Comparison of ENCODE assay signal across 12 mouse cellular contexts in the genomic region with DNA sequence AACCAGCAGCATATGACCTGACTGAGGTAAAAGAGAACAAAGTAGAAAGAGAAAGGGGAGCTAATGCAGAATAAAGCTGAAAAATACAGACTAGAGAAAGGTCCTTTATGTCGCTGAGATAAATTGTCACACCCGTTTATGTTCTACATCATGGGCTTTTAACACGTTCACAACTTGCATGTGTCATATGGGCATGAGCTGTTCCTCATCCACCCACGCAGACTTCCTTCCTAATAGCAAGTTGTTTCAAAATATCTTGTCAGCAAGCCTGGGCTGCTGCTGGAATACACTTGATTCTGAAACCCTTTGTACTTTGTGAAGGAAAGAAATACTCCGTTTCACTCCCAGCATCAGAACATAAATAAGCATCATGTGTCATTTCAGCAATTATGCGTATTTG.
DNase-seq lines count a peak whose midpoint lies in the region; ATAC-seq lines count a peak whose summit lies in the region.
"Had no signal": no experiment of that assay in that cellular context is flagged by ENCODE, and none has a peak within 500 bp of the region (broad histone marks: within the 10 kb centered on the region; RNA-seq: fewer than 3 reads in every experiment).

No protein-coding gene starts in this region.

- ATAC-seq in hindbrain, embryonic 11.5 days (ENCODE audit: low FRiP score) = no peak

- intact Hi-C loops in left cerebral cortex, postnatal 14 days (cut with DNase I) = loop anchor here (10.0 kb wide), 2 partner anchors 175 to 1165 kb away; a partner anchor contains a TSS
- intact Hi-C loops in gastrocnemius, postnatal 14 days (cut with DNase I; ENCODE audit: low total_unique reads) = no loop called here

- peak; percentile 55 for DNase-seq in layer of hippocampus, adult 11-12 months (ENCODE audit: low spot score)
- no peak for DNase-seq in layer of hippocampus, postnatal 10 days (ENCODE audit: low spot score in 2 of 2)
- DNase-seq in 416B (ENCODE audit: low read depth) (peak; percentile 79), NIH3T3 (ENCODE audit: low read depth) (peak; percentile 1)
- peak; percentile 60 to 62 for DNase-seq in left cerebral cortex, postnatal 14 days (ENCODE audit: low spot score in 2 of 2)
- DNase-seq in hindbrain, embryonic 11.5 days (ENCODE audit: low spot score) = no peak
- no peak for DNase-seq in urinary bladder, adult 18-20 months (ENCODE audit: low spot score in 2 of 2)
- DNase-seq in gastrocnemius, postnatal 14 days = no peak
- DNase-seq: adrenal gland, adult 2 months; cerebellum, postnatal 25 days had no signal

- WGBS in hindbrain, embryonic 11.5 days = 86% methylated on average over 6 of the region's 6 CpGs

- H3K4me3 ChIP-seq in hindbrain, embryonic 11.5 days (ENCODE audit: low read depth, low read length) = no peak overlapping the region
- H3K4me3 ChIP-seq: erythroblast, embryonic 14.5 days; hindbrain, embryonic 13.5 days had no signal

- H3K4me2 ChIP-seq in hindbrain, embryonic 11.5 days (replicated peaks; ENCODE audit: low read depth, low read length) = no peak overlapping the region
- H3K4me2 ChIP-seq: hindbrain, embryonic 13.5 days had no signal

- H3K27ac ChIP-seq in hindbrain, embryonic 11.5 days (ENCODE audit: low read depth, low read length) = no peak overlapping the region
- H3K27ac ChIP-seq: hindbrain, embryonic 13.5 days had no signal

- no peaks in the 10 kb centered on the region for H3K9me3 ChIP-seq in hindbrain, embryonic 11.5 days (ENCODE audit: control insufficient read depth, low read length)
- H3K9me3 ChIP-seq: hindbrain, embryonic 13.5 days had no signal

- H3K9ac ChIP-seq in hindbrain, embryonic 11.5 days (ENCODE audit: low read depth, low read length) = no peak overlapping the region
- H3K9ac ChIP-seq: hindbrain, embryonic 13.5 days had no signal

- H3K27me3 ChIP-seq in hindbrain, embryonic 11.5 days (ENCODE audit: control insufficient read depth, insufficient read depth, low read length) = no peaks in the 10 kb centered on the region
- H3K27me3 ChIP-seq: hindbrain, embryonic 13.5 days had no signal

- no peaks in the 10 kb centered on the region for H3K36me3 ChIP-seq in hindbrain, embryonic 11.5 days (ENCODE audit: control insufficient read depth, insufficient read depth, low read length)
- H3K36me3 ChIP-seq: hindbrain, embryonic 13.5 days had no signal

- H3K4me1 ChIP-seq in hindbrain, embryonic 11.5 days (replicated peaks; ENCODE audit: control insufficient read depth, insufficient read depth, low read length) = no peaks in the 10 kb centered on the region
- H3K4me1 ChIP-seq: hindbrain, embryonic 13.5 days had no signal

Comparison
In these comparisons a context has a peak if more than half of its experiments do, and no peak if none do; other contexts are left out.
1. DNase-seq: peak in layer of hippocampus, adult 11-12 months (single experiment), 416B (single experiment), NIH3T3 (single experiment) and left cerebral cortex, postnatal 14 days (2 of 2); none in layer of hippocampus, postnatal 10 days (0 of 2), hindbrain, embryonic 11.5 days (single experiment), urinary bladder, adult 18-20 months (0 of 2) and gastrocnemius, postnatal 14 days (single experiment).